Mouse (Mus musculus): ENCODE data around the gene Pold1. TPM values are rescaled to one million over a fixed set of nuclear protein-coding genes. Genes with fewer than 3 reads are reported as not detected.

Gene Pold1
- polyA plus RNA-seq, 2 experiments: 37.5 to 46.7 TPM

- no peak overlapping the region for H3K4me3 ChIP-seq (ENCODE audit: insufficient read depth in 1 of 2, low read depth in 2 of 2, low read length in 2 of 2)
- DNase-seq (ENCODE audit: low read depth in 3 of 3, low spot score in 3 of 3) (no peak), ATAC-seq (ENCODE audit: insufficient read depth) (no peak)
- 79% methylated on average over 29 of the region's 29 CpGs for WGBS (ENCODE audit: insufficient replicate concordance)
- H3K27ac ChIP-seq: no peak overlapping the region
- TF ChIP-seq CTCF (IDR thresholded peaks at IDR 0.05; ENCODE audit: low read depth): no peak
- TF ChIP-seq EP300 (IDR thresholded peaks at IDR 0.05; ENCODE audit: low read depth): no peak
- H3K4me2 ChIP-seq (ENCODE audit: low read depth): no peak overlapping the region
- peaks cover 42% of the 10 kb centered on the region for H3K36me3 ChIP-seq (replicated peaks; ENCODE audit: control insufficient read depth, insufficient read depth, low read depth)
- no peaks in the 10 kb centered on the region for H3K9me3 ChIP-seq (ENCODE audit: control insufficient read depth, low read length)
- H3K4me1 ChIP-seq (replicated peaks; ENCODE audit: control insufficient read depth in 2 of 2, insufficient read depth in 2 of 2, low read length in 1 of 2): peaks cover 0 to 3% of the 10 kb centered on the region in 2 experiments; a peak in 1 of 4 replicates
- no peak overlapping the region for H3K9ac ChIP-seq (replicated peaks)
- no peaks in the 10 kb centered on the region; the same call in 1 of the 2 replicates for H3K27me3 ChIP-seq (ENCODE audit: control insufficient read depth, insufficient read depth, low read length)
Measured at GRCm38 (mm10) chr7:44532918-44533745, 15.5 kb downstream of the Pold1 start.

- Histone ChIP-seq H3K4me1 (replicated peaks; ENCODE audit: control insufficient read depth in 2 of 2, insufficient read depth in 2 of 2, low read length in 1 of 2) (peaks cover 2 to 6% of the 10 kb centered on the region in 2 experiments; a peak in 2 of 4 replicates), H3K9me3 (ENCODE audit: control insufficient read depth, low read length) (no peaks in the 10 kb centered on the region), H3K27ac (no peak within 1 kb of the TSS), H3K4me3 (ENCODE audit: insufficient read depth in 1 of 2, low read depth in 2 of 2, low read length in 2 of 2) (no peak within 1 kb of the TSS), H3K4me2 (ENCODE audit: low read depth) (no peak within 1 kb of the TSS), H3K36me3 (replicated peaks; ENCODE audit: control insufficient read depth, insufficient read depth, low read depth) (peaks cover 33% of the 10 kb centered on the region), H3K9ac (replicated peaks) (no peak within 1 kb of the TSS), H3K27me3 (ENCODE audit: control insufficient read depth, insufficient read depth, low read length) (no peaks in the 10 kb centered on the region; the same call in 1 of the 2 replicates)
- no peak for DNase-seq (ENCODE audit: low read depth in 3 of 3, low spot score in 3 of 3)
- 72% methylated on average over 4 of the region's 4 CpGs for WGBS (ENCODE audit: insufficient replicate concordance)
- no peak for ATAC-seq (ENCODE audit: insufficient read depth)
- TF ChIP-seq CTCF (IDR thresholded peaks at IDR 0.05; ENCODE audit: low read depth): no peak
- no peak for TF ChIP-seq EP300 (IDR thresholded peaks at IDR 0.05; ENCODE audit: low read depth)
Measured at GRCm38 (mm10) chr7:44531946-44532732, 16.5 kb downstream of the Pold1 start, which contains the start of gene Spib. Gene Spib (minus strand): TSS chr7:44532071.

- Histone ChIP-seq H3K4me1 (replicated peaks; ENCODE audit: control insufficient read depth in 2 of 2, insufficient read depth in 2 of 2, low read length in 1 of 2) (peaks cover 2 to 6% of the 10 kb centered on the region in 2 experiments; a peak in 2 of 4 replicates), H3K9me3 (ENCODE audit: control insufficient read depth, low read length) (no peaks in the 10 kb centered on the region), H3K36me3 (replicated peaks; ENCODE audit: control insufficient read depth, insufficient read depth, low read depth) (peaks cover 23% of the 10 kb centered on the region), H3K27me3 (ENCODE audit: control insufficient read depth, insufficient read depth, low read length) (no peaks in the 10 kb centered on the region; the same call in 1 of the 2 replicates), H3K4me2 (ENCODE audit: low read depth) (no peak overlapping the region), H3K4me3 (ENCODE audit: insufficient read depth in 1 of 2, low read depth in 2 of 2, low read length in 2 of 2) (no peak overlapping the region), H3K27ac (no peak overlapping the region), H3K9ac (replicated peaks) (no peak overlapping the region)
- WGBS (ENCODE audit: insufficient replicate concordance): 24% methylated on average over 5 of the region's 5 CpGs
- ATAC-seq (ENCODE audit: insufficient read depth): no peak
- TF ChIP-seq EP300 (IDR thresholded peaks at IDR 0.05; ENCODE audit: low read depth) (no peak), CTCF (IDR thresholded peaks at IDR 0.05; ENCODE audit: low read depth) (no peak)
- no peak for DNase-seq (ENCODE audit: low read depth in 3 of 3, low spot score in 3 of 3)
Measured at GRCm38 (mm10) chr7:44531207-44531606, 17.4 kb downstream of the Pold1 start.

GRCm38 (mm10) chr7:44530507-44530906 is 18.1 kb downstream of the Pold1 start:
- no peak overlapping the region for H3K27ac ChIP-seq
- H3K36me3 ChIP-seq (replicated peaks; ENCODE audit: control insufficient read depth, insufficient read depth, low read depth): peaks cover 16% of the 10 kb centered on the region
- WGBS (ENCODE audit: insufficient replicate concordance): 62% methylated on average over 3 of the region's 3 CpGs
- TF ChIP-seq CTCF (IDR thresholded peaks at IDR 0.05; ENCODE audit: low read depth): no peak
- no peak for TF ChIP-seq EP300 (IDR thresholded peaks at IDR 0.05; ENCODE audit: low read depth)
- no peaks in the 10 kb centered on the region for H3K9me3 ChIP-seq (ENCODE audit: control insufficient read depth, low read length)
- H3K4me3 ChIP-seq (ENCODE audit: insufficient read depth in 1 of 2, low read depth in 2 of 2, low read length in 2 of 2): no peak overlapping the region
- no peak overlapping the region for H3K4me2 ChIP-seq (ENCODE audit: low read depth)
- peaks cover 2 to 6% of the 10 kb centered on the region in 2 experiments; a peak in 2 of 4 replicates for H3K4me1 ChIP-seq (replicated peaks; ENCODE audit: control insufficient read depth in 2 of 2, insufficient read depth in 2 of 2, low read length in 1 of 2)
- no peak overlapping the region for H3K9ac ChIP-seq (replicated peaks)
- ATAC-seq (ENCODE audit: insufficient read depth) (no peak), DNase-seq (ENCODE audit: low read depth in 3 of 3, low spot score in 3 of 3) (no peak)
- H3K27me3 ChIP-seq (ENCODE audit: control insufficient read depth, insufficient read depth, low read length): no peaks in the 10 kb centered on the region; the same call in 1 of the 2 replicates

- no peak overlapping the region for H3K27ac ChIP-seq
- no peaks in the 10 kb centered on the region for H3K9me3 ChIP-seq (ENCODE audit: control insufficient read depth, low read length)
- DNase-seq (ENCODE audit: low read depth in 3 of 3, low spot score in 3 of 3): no peak
- WGBS (ENCODE audit: insufficient replicate concordance): 61% methylated on average over 5 of the region's 5 CpGs
- no peak for ATAC-seq (ENCODE audit: insufficient read depth)
- TF ChIP-seq EP300 (IDR thresholded peaks at IDR 0.05; ENCODE audit: low read depth) (no peak), CTCF (IDR thresholded peaks at IDR 0.05; ENCODE audit: low read depth) (no peak)
- H3K4me1 ChIP-seq (replicated peaks; ENCODE audit: control insufficient read depth in 2 of 2, insufficient read depth in 2 of 2, low read length in 1 of 2): peaks cover 2 to 6% of the 10 kb centered on the region in 2 experiments; a peak in 2 of 4 replicates
- H3K27me3 ChIP-seq (ENCODE audit: control insufficient read depth, insufficient read depth, low read length): peaks cover 9% of the 10 kb centered on the region
- no peak overlapping the region for H3K4me3 ChIP-seq (ENCODE audit: insufficient read depth in 1 of 2, low read depth in 2 of 2, low read length in 2 of 2)
- H3K36me3 ChIP-seq (replicated peaks; ENCODE audit: control insufficient read depth, insufficient read depth, low read depth): peaks cover 8% of the 10 kb centered on the region
- H3K9ac ChIP-seq (replicated peaks): no peak overlapping the region
- H3K4me2 ChIP-seq (ENCODE audit: low read depth): no peak overlapping the region
Measured at GRCm38 (mm10) chr7:44529518-44529917, 19.1 kb downstream of the Pold1 start.
